Mouse (Mus musculus) CH12.LX (cell line): Measurements from ENCODE around the gene Kif1bp.
"Not testable (repeated sequence)": the region's sequence is repeated elsewhere in the genome, so short reads cannot be mapped to it uniquely, and the experiment has no call there.

ENCODE experiments used
- CTCF ChIP-seq, 2 experiments: IDR thresholded peaks in 1 of 2; conservative IDR thresholded peaks in 1 of 2; 2 replicates each; pipeline ENCODE4 v1.5.1; 2011 to 2012; ENCODE audit warnings: low read depth in 2 of 2, low read length in 2 of 2, improper control_type of control experiment in 1 of 2, inconsistent platforms in 1 of 2, mild to moderate bottlenecking in 1 of 2, moderate library complexity in 1 of 2
- E2F4 ChIP-seq: IDR thresholded peaks from 2 replicates; pipeline ENCODE4 v1.6.1; 2011; ENCODE audit warnings: low read depth, low read length, improper control_type of control experiment; ENCODE audit not compliant: insufficient replicate concordance
- ELF1 ChIP-seq: IDR thresholded peaks from 2 replicates; pipeline ENCODE4 v1.6.1; 2014; ENCODE audit warnings: low read depth, mild to moderate bottlenecking, inconsistent platforms, low read length, improper control_type of control experiment
- ETS1 ChIP-seq: conservative IDR thresholded peaks from 2 replicates; pipeline ENCODE4 v1.6.1; 2012; ENCODE audit warnings: low read depth, mild to moderate bottlenecking, inconsistent platforms, low read length, improper control_type of control experiment, moderate library complexity
- GABPA ChIP-seq: IDR thresholded peaks from 2 replicates; pipeline ENCODE4 v1.6.1; 2012; ENCODE audit warnings: low read depth, low read length, improper control_type of control experiment, inconsistent platforms; ENCODE audit not compliant: insufficient replicate concordance
- MAX ChIP-seq: IDR thresholded peaks from 2 replicates; pipeline ENCODE4 v1.6.1; 2011; ENCODE audit warnings: low read length, improper control_type of control experiment
- POLR2A ChIP-seq: IDR thresholded peaks from 2 replicates; pipeline ENCODE4 v1.6.1; 2011; ENCODE audit warnings: low read depth, mild to moderate bottlenecking, improper control_type of control experiment, low read length
- TCF12 ChIP-seq: IDR thresholded peaks from 2 replicates; pipeline ENCODE4 v1.6.1; 2014; ENCODE audit warnings: low read depth, mild to moderate bottlenecking, inconsistent platforms, low read length, improper control_type of control experiment
- UBTF ChIP-seq: IDR thresholded peaks from 2 replicates; pipeline ENCODE4 v1.6.1; 2012; ENCODE audit warnings: low read depth, mild to moderate bottlenecking, inconsistent platforms, low read length, improper control_type of control experiment, moderate library complexity
- ZMIZ1 ChIP-seq: IDR thresholded peaks from 2 replicates; pipeline ENCODE4 v1.6.1; 2012; ENCODE audit warnings: low read depth, mild to moderate bottlenecking, inconsistent platforms, low read length, improper control_type of control experiment

GRCm38 (mm10) chr10:62579129-62579528, 872 bp upstream of the Kif1bp start:
- TF ChIP-seq ETS1; POLR2A; CTCF (conservative IDR thresholded peaks at IDR 0.05 in 1 of 2, IDR thresholded peaks at IDR 0.05 in 1 of 2; ENCODE audit: low read depth in 2 of 2, low read length in 2 of 2); MAX; ELF1; ZMIZ1; TCF12; GABPA; UBTF; E2F4: not testable (repeated sequence)
